21 mouse cellular contexts compared by ENCODE assay signal in genomic region chr6:113643967-113644366, GRCm38 (mm10). TPM values are rescaled to one million over a fixed set of nuclear protein-coding genes. Genes with fewer than 3 reads are reported as not detected.
DNase-seq lines count a peak whose midpoint lies in the region; ATAC-seq lines count a peak whose summit lies in the region.
"Had no signal": no experiment of that assay in that cellular context is flagged by ENCODE, and none has a peak within 500 bp of the region (broad histone marks: within the 10 kb centered on the region; RNA-seq: fewer than 3 reads in every experiment).

No protein-coding gene starts in this region.

- no peaks in the 10 kb centered on the region for H3K36me3 ChIP-seq in heart, embryonic 10.5 days
- no peaks in the 10 kb centered on the region for H3K36me3 ChIP-seq in kidney, embryonic 15.5 days
- H3K36me3 ChIP-seq in macrophage (ENCODE audit: inconsistent target) = peaks cover 22% of the 10 kb centered on the region; the same call in 1 of the 2 replicates
- H3K36me3 ChIP-seq: embryonic facial prominence, embryonic 13.5 days; hindbrain, embryonic 13.5 days; limb, embryonic 12.5 days had no signal

- H3K9ac ChIP-seq in kidney, embryonic 15.5 days = no peak overlapping the region
- H3K9ac ChIP-seq: embryonic facial prominence, embryonic 13.5 days; hindbrain, embryonic 13.5 days; limb, embryonic 12.5 days had no signal

- DNase-seq in heart, embryonic 10.5 days (ENCODE audit: low spot score) = no peak
- no peak for DNase-seq in heart, postnatal 10 days
- DNase-seq in kidney, adult 8-10 months = no peak
- peak; percentile 40 for DNase-seq in adipocyte (ENCODE audit: low spot score)
- DNase-seq in thymus, postnatal 36 days = no peak
- no peak for DNase-seq in thymus, postnatal 25 days
- DNase-seq: cerebellum, adult 11-12 months; right cerebral cortex, postnatal 14 days; thymus, postnatal 14 days had no signal

- peaks cover 24% of the 10 kb centered on the region for H3K4me1 ChIP-seq in heart, embryonic 10.5 days
- H3K4me1 ChIP-seq in kidney, embryonic 15.5 days = no peaks in the 10 kb centered on the region
- H3K4me1 ChIP-seq: embryonic facial prominence, embryonic 13.5 days; hindbrain, embryonic 13.5 days; limb, embryonic 12.5 days had no signal

- H3K4me3 ChIP-seq in heart, embryonic 10.5 days = no peak overlapping the region
- no peak overlapping the region for H3K4me3 ChIP-seq in kidney, embryonic 15.5 days (replicated peaks)
- H3K4me3 ChIP-seq in macrophage (ENCODE audit: inconsistent target) = no peak overlapping the region
- H3K4me3 ChIP-seq: embryonic facial prominence, embryonic 13.5 days; hindbrain, embryonic 13.5 days; limb, embryonic 12.5 days; megakaryocyte, embryonic 14.5 days had no signal

- no peak overlapping the region for H3K4me2 ChIP-seq in kidney, embryonic 15.5 days
- H3K4me2 ChIP-seq: embryonic facial prominence, embryonic 13.5 days; hindbrain, embryonic 13.5 days; limb, embryonic 12.5 days had no signal

- no peaks in the 10 kb centered on the region for H3K9me3 ChIP-seq in heart, embryonic 10.5 days
- H3K9me3 ChIP-seq in kidney, embryonic 15.5 days (replicated peaks) = no peaks in the 10 kb centered on the region
- H3K9me3 ChIP-seq: embryonic facial prominence, embryonic 13.5 days; hindbrain, embryonic 13.5 days; limb, embryonic 12.5 days; megakaryocyte, embryonic 14.5 days had no signal

- peak overlapping the region; percentile 67; the same call in 1 of the 2 replicates for H3K27ac ChIP-seq in heart, embryonic 10.5 days
- H3K27ac ChIP-seq in kidney, embryonic 15.5 days = peak overlapping the region; percentile 78; the same call in 1 of the 2 replicates
- peak overlapping the region; percentile 75 for H3K27ac ChIP-seq in macrophage
- H3K27ac ChIP-seq: embryonic facial prominence, embryonic 13.5 days; hindbrain, embryonic 13.5 days; limb, embryonic 12.5 days had no signal

- ATAC-seq in kidney, embryonic 15.5 days (replicated peaks; ENCODE audit: low FRiP score) = no peak
- ATAC-seq: intestine, embryonic 16.5 days had no signal

- no peaks in the 10 kb centered on the region for H3K27me3 ChIP-seq in heart, embryonic 10.5 days (ENCODE audit: insufficient read depth, poor library complexity, severe bottlenecking)
- H3K27me3 ChIP-seq in kidney, embryonic 15.5 days = no peaks in the 10 kb centered on the region
- H3K27me3 ChIP-seq: embryonic facial prominence, embryonic 13.5 days; hindbrain, embryonic 13.5 days; limb, embryonic 12.5 days had no signal

- intact Hi-C loops in heart, postnatal 10 days (cut with DNase I) = no loop called here

- H3K79me2 ChIP-seq in macrophage (ENCODE audit: inconsistent target) = peaks cover 96% of the 10 kb centered on the region

- WGBS in heart, embryonic 10.5 days = 89% methylated on average over 2 of the region's 2 CpGs
- 88% methylated on average over 2 of the region's 2 CpGs for WGBS in kidney, embryonic 15.5 days
- 100% methylated on average over 2 of the region's 2 CpGs for WGBS in macrophage (ENCODE audit: missing documents)

RNA-seq across cellular contexts. Expression of gene Irak2, which starts 5.7 kb away (rescaled TPM):
- 12.5 TPM in 2 replicates for polyA plus RNA-seq in heart, embryonic 10.5 days (2016; fragmentation: Nextera tagmentation; extraction: Ambion mirVana)
- total RNA-seq in heart, postnatal 10 days (2021) = 10 to 100 TPM; 10.1 to 14.1 TPM
- polyA plus RNA-seq in kidney, embryonic 15.5 days (2015; fragmentation: Nextera tagmentation; extraction: Ambion mirVana) = 5.2 and 5.3 TPM in 2 replicates
- 100 to 1,000 TPM; 124 to 877 (median 414) TPM for total RNA-seq in macrophage (2018; cell fraction: chromatin; rRNA removed)
- 100 to 1,000 TPM in 6 of 26 experiments, 10 to 100 TPM in 20; 31.3 to 188 (median 58.0) TPM for total RNA-seq in macrophage (2018; cell fraction: cytosol; rRNA removed)
- total RNA-seq in macrophage (2018; cell fraction: nucleus; rRNA removed) = 100 to 1,000 TPM in 23 of 26 experiments, 10 to 100 TPM in 3; 76.4 to 499 (median 338) TPM
- 37.2 to 60.7 TPM (median 44.6 TPM) in 3 replicates for polyA plus RNA-seq in macrophage (2018)

RNA-seq across cellular contexts. Expression of gene Vhl, which starts 20.2 kb away (rescaled TPM):
- 32.3 and 34.2 TPM in 2 replicates for polyA plus RNA-seq in heart, embryonic 10.5 days (2016; fragmentation: Nextera tagmentation; extraction: Ambion mirVana)
- total RNA-seq in heart, postnatal 10 days (2021) = 10 to 100 TPM; 11.6 to 18.1 TPM
- 36.1 and 39.3 TPM in 2 replicates for polyA plus RNA-seq in kidney, embryonic 15.5 days (2015; fragmentation: Nextera tagmentation; extraction: Ambion mirVana)
- 10 to 100 TPM in 4 of 26 experiments, 1 to 10 TPM in 22; 2.6 to 11.8 (median 7.7) TPM for total RNA-seq in macrophage (2018; cell fraction: chromatin; rRNA removed)
- total RNA-seq in macrophage (2018; cell fraction: cytosol; rRNA removed) = 10 to 100 TPM in 23 of 26 experiments, 1 to 10 TPM in 3; 7.6 to 18.9 (median 14.0) TPM
- 10 to 100 TPM in 17 of 26 experiments, 1 to 10 TPM in 9; 4.2 to 18.9 (median 11.0) TPM for total RNA-seq in macrophage (2018; cell fraction: nucleus; rRNA removed)
- polyA plus RNA-seq in macrophage (2018) = 9.9 to 17.1 TPM (median 13.7 TPM) in 3 replicates

RNA-seq across cellular contexts. Expression of gene Brk1, which starts 39.4 kb away (rescaled TPM):
- polyA plus RNA-seq in heart, embryonic 10.5 days (2016; fragmentation: Nextera tagmentation; extraction: Ambion mirVana) = 170 and 197 TPM in 2 replicates
- total RNA-seq in heart, postnatal 10 days (2021) = 10 to 100 TPM; 92.4 to 94.8 TPM
- 206 and 211 TPM in 2 replicates for polyA plus RNA-seq in kidney, embryonic 15.5 days (2015; fragmentation: Nextera tagmentation; extraction: Ambion mirVana)
- 10 to 100 TPM; 15.4 to 54.4 (median 26.9) TPM for total RNA-seq in macrophage (2018; cell fraction: chromatin; rRNA removed)
- 100 to 1,000 TPM; 145 to 203 (median 173) TPM for total RNA-seq in macrophage (2018; cell fraction: cytosol; rRNA removed)
- 10 to 100 TPM; 32.5 to 92.7 (median 63.3) TPM for total RNA-seq in macrophage (2018; cell fraction: nucleus; rRNA removed)
- polyA plus RNA-seq in macrophage (2018) = 119 to 193 TPM (median 182 TPM) in 3 replicates

RNA-seq across cellular contexts. Expression of gene Fancd2os, which starts 43.5 kb away (rescaled TPM):
- polyA plus RNA-seq in heart, embryonic 10.5 days (2016; fragmentation: Nextera tagmentation; extraction: Ambion mirVana) = 0.16 and 0.38 TPM in 2 replicates
- not detected for total RNA-seq in heart, postnatal 10 days (2021)
- polyA plus RNA-seq in kidney, embryonic 15.5 days (2015; fragmentation: Nextera tagmentation; extraction: Ambion mirVana) = 0.84 and 0.87 TPM in 2 replicates
- total RNA-seq in macrophage (2018; cell fraction: chromatin; rRNA removed) = not detected
- not detected for total RNA-seq in macrophage (2018; cell fraction: cytosol; rRNA removed)
- total RNA-seq in macrophage (2018; cell fraction: nucleus; rRNA removed) = under 1 TPM in 1 of 26 experiments, not detected in 25; 0.77 TPM
- polyA plus RNA-seq in macrophage (2018) = not detected in 3 replicates
- total RNA-seq: gastrocnemius, postnatal 4 days; midbrain, postnatal 0 days had no signal
- polyA plus RNA-seq: activated CD4-positive, CD25-positive, alpha-beta regulatory T cell, adult 4 months; embryonic facial prominence, embryonic 13.5 days; intestine, embryonic 16.5 days; large intestine, adult 2 months; limb, embryonic 12.5 days; neural tube, embryonic 11.5 days had no signal

RNA-seq across cellular contexts. Expression of gene Tatdn2, which starts 52.9 kb away (rescaled TPM):
- polyA plus RNA-seq in heart, embryonic 10.5 days (2016; fragmentation: Nextera tagmentation; extraction: Ambion mirVana) = 0.70 and 0.84 TPM in 2 replicates
- total RNA-seq in heart, postnatal 10 days (2021) = 10 to 100 TPM; 69.9 to 75.7 TPM
- polyA plus RNA-seq in kidney, embryonic 15.5 days (2015; fragmentation: Nextera tagmentation; extraction: Ambion mirVana) = 0.49 and 0.77 TPM in 2 replicates
- 100 to 1,000 TPM in 25 of 26 experiments, 10 to 100 TPM in 1; 60.7 to 404 (median 167) TPM for total RNA-seq in macrophage (2018; cell fraction: chromatin; rRNA removed)
- 10 to 100 TPM; 34.1 to 79.6 (median 45.1) TPM for total RNA-seq in macrophage (2018; cell fraction: cytosol; rRNA removed)
- total RNA-seq in macrophage (2018; cell fraction: nucleus; rRNA removed) = 100 to 1,000 TPM in 14 of 26 experiments, 10 to 100 TPM in 12; 68.7 to 260 (median 106) TPM
- 31.1 to 76.3 TPM (median 53.5 TPM) in 3 replicates for polyA plus RNA-seq in macrophage (2018)
